Mouse (Mus musculus) heart, embryonic 15.5 days (tissue): ENCODE measurements around the gene Prokr2. TPM values are rescaled to one million over a fixed set of nuclear protein-coding genes. Genes with fewer than 3 reads are reported as not detected.
A peak's percentile ranks its signal among the peaks of the same experiment; 100 is the strongest.
"Not testable (repeated sequence)": the region's sequence is repeated elsewhere in the genome, so short reads cannot be mapped to it uniquely, and the experiment has no call there.

Experiments
- ATAC-seq: fragments of 200-750 bp; cut with Nextera tagmentation; replicated peaks from 2 replicates; pipeline ENCODE4 v1.8.0; 2017; ENCODE audit warnings: low read depth, moderate TSS enrichment; ENCODE audit not compliant: insufficient number of reproducible peaks, insufficient read depth, low FRiP score
- H3K27ac ChIP-seq: fragments of 300-500 bp; sonication (generic); 2 replicates; pipeline ENCODE4 v1.5.1; 2015; ENCODE audit warnings: mild to moderate bottlenecking, inconsistent platforms
- H3K27me3 ChIP-seq: fragments of 300-500 bp; sonication (generic); 2 replicates; pipeline ENCODE4 v1.6.1; 2015; ENCODE audit warnings: inconsistent platforms
- H3K36me3 ChIP-seq: fragments of 300-500 bp; sonication (generic); 2 replicates; pipeline ENCODE4 v1.6.1; 2015; ENCODE audit warnings: mild to moderate bottlenecking, inconsistent platforms
- H3K4me1 ChIP-seq: fragments of 300-500 bp; sonication (generic); replicated peaks from 2 replicates; pipeline ENCODE4 v1.6.1; 2015; ENCODE audit warnings: inconsistent platforms
- H3K4me2 ChIP-seq: fragments of 300-500 bp; sonication (generic); 2 replicates; pipeline ENCODE4 v1.6.1; 2015; ENCODE audit warnings: inconsistent platforms, mild to moderate bottlenecking, moderate library complexity
- H3K4me3 ChIP-seq: fragments of 300-500 bp; sonication (generic); 2 replicates; pipeline ENCODE4 v1.5.1; 2015; ENCODE audit warnings: mild to moderate bottlenecking, inconsistent platforms
- H3K9ac ChIP-seq: fragments of 300-500 bp; sonication (generic); 2 replicates; pipeline ENCODE4 v1.6.1; 2015; ENCODE audit warnings: mild to moderate bottlenecking, inconsistent platforms
- H3K9me3 ChIP-seq: fragments of 300-500 bp; sonication (generic); replicated peaks from 2 replicates; pipeline ENCODE4 v1.6.1; 2016; ENCODE audit warnings: inconsistent platforms
- WGBS: fragments of 180-500 bp; shearing (Covaris S2); methylation state at CpG from one replicate; pipeline ENCODE4 v1.1.7; 2015; ENCODE audit warnings: mixed read lengths; 5-methylcytosine and 5-hydroxymethylcytosine counted together
- polyA plus RNA-seq: library from polyadenylated mRNA; unstranded; fragments of >200 nt; fragmentation: Nextera tagmentation; extraction: Ambion mirVana; gene quantifications from 2 replicates; pipeline ENCODE4 v1.2.1, GENCODE M21; 2015

Prokr2 gene
- polyA plus RNA-seq, 1 experiment from 2014 or later = 0.63 TPM

GRCm38 (mm10) chr2:132305988-132306387 is 79.3 kb downstream of the Prokr2 start:
- Histone ChIP-seq H3K27ac (no peak overlapping the region), H3K4me1 (no peaks in the 10 kb centered on the region), H3K4me3 (no peak overlapping the region), H3K36me3 (peaks cover 54% of the 10 kb centered on the region), H3K4me2 (no peak overlapping the region), H3K27me3 (no peaks in the 10 kb centered on the region), H3K9ac (no peak overlapping the region), H3K9me3 (no peaks in the 10 kb centered on the region)
- WGBS = 51% methylated on average over 4 of the region's 4 CpGs
- ATAC-seq = no peak

GRCm38 (mm10) chr2:132305165-132305564 is 80.1 kb downstream of the Prokr2 start:
- Histone ChIP-seq H3K27ac (no peak overlapping the region), H3K9me3 (no peaks in the 10 kb centered on the region), H3K27me3 (no peaks in the 10 kb centered on the region), H3K4me2 (no peak overlapping the region), H3K4me1 (no peaks in the 10 kb centered on the region), H3K4me3 (no peak overlapping the region), H3K36me3 (peaks cover 56% of the 10 kb centered on the region), H3K9ac (no peak overlapping the region)
- no peak for ATAC-seq
- 80% methylated on average over 7 of the region's 7 CpGs for WGBS

- no peak overlapping the region for H3K27ac ChIP-seq
- H3K4me2 ChIP-seq = no peak overlapping the region
- WGBS = 94% methylated on average over 4 of the region's 4 CpGs
- no peaks in the 10 kb centered on the region for H3K9me3 ChIP-seq
- H3K9ac ChIP-seq = no peak overlapping the region
- no peaks in the 10 kb centered on the region for H3K27me3 ChIP-seq
- ATAC-seq = no peak
- no peak overlapping the region for H3K4me3 ChIP-seq
- H3K36me3 ChIP-seq = peaks cover 62% of the 10 kb centered on the region
- H3K4me1 ChIP-seq = no peaks in the 10 kb centered on the region
Measured at GRCm38 (mm10) chr2:132301436-132301835, 83.8 kb downstream of the Prokr2 start.

- ATAC-seq = no peak
- no peak overlapping the region for H3K27ac ChIP-seq
- peaks cover 8% of the 10 kb centered on the region; the same call in 1 of the 2 replicates for H3K4me1 ChIP-seq
- H3K27me3 ChIP-seq = no peaks in the 10 kb centered on the region
- H3K4me2 ChIP-seq = no peak overlapping the region
- no peak overlapping the region for H3K9ac ChIP-seq
- no peak overlapping the region for H3K4me3 ChIP-seq
- no peaks in the 10 kb centered on the region for H3K9me3 ChIP-seq
- 89% methylated on average over 4 of the region's 4 CpGs for WGBS
- H3K36me3 ChIP-seq = peaks cover 69% of the 10 kb centered on the region
Measured at GRCm38 (mm10) chr2:132298250-132298649, 87.0 kb downstream of the Prokr2 start.

- Histone ChIP-seq H3K9me3 (no peaks in the 10 kb centered on the region), H3K27me3 (no peaks in the 10 kb centered on the region), H3K4me1 (peaks cover 41% of the 10 kb centered on the region), H3K27ac (0 out of 2 replicates have a peak overlapping the region, but pooled peaks have one; percentile 20), H3K4me3 (no peak overlapping the region), H3K4me2 (no peak overlapping the region), H3K36me3 (peaks cover 42% of the 10 kb centered on the region), H3K9ac (no peak overlapping the region)
- ATAC-seq = no peak
- 79% methylated on average over 10 of the region's 10 CpGs for WGBS
Measured at GRCm38 (mm10) chr2:132293694-132294450, 91.4 kb downstream of the Prokr2 start.

- Histone ChIP-seq H3K9me3 (no peaks in the 10 kb centered on the region), H3K9ac (no peak overlapping the region), H3K4me3 (no peak overlapping the region), H3K27ac (peak overlapping the region; percentile 77), H3K4me1 (peaks cover 42% of the 10 kb centered on the region), H3K4me2 (peak overlapping the region; percentile 26), H3K27me3 (no peaks in the 10 kb centered on the region), H3K36me3 (peaks cover 29% of the 10 kb centered on the region)
- 12% methylated on average over 4 of the region's 4 CpGs for WGBS
- ATAC-seq = peak; percentile 80
Measured at GRCm38 (mm10) chr2:132292083-132292482, 93.2 kb downstream of the Prokr2 start.

GRCm38 (mm10) chr2:132291265-132291664 is 94.0 kb downstream of the Prokr2 start:
- no peak for ATAC-seq
- peak overlapping the region; percentile 77 for H3K27ac ChIP-seq

GRCm38 (mm10) chr2:132290808-132291207 is 94.4 kb downstream of the Prokr2 start:
- no peak overlapping the region for H3K4me2 ChIP-seq
- 61% methylated on average over 6 of the region's 6 CpGs for WGBS
- H3K9ac ChIP-seq = no peak overlapping the region
- no peak overlapping the region for H3K4me3 ChIP-seq
- no peaks in the 10 kb centered on the region for H3K9me3 ChIP-seq
- H3K27ac ChIP-seq = peak overlapping the region; percentile 77
- peaks cover 19% of the 10 kb centered on the region for H3K36me3 ChIP-seq
- no peak for ATAC-seq
- peaks cover 46% of the 10 kb centered on the region for H3K4me1 ChIP-seq
- no peaks in the 10 kb centered on the region for H3K27me3 ChIP-seq

More at GRCm38 (mm10) chr2:132291265-132291664, 94.0 kb downstream of the Prokr2 start:
- 67% methylated on average over 3 of the region's 3 CpGs for WGBS
- Histone ChIP-seq H3K9me3 (no peaks in the 10 kb centered on the region), H3K9ac (no peak overlapping the region), H3K36me3 (peaks cover 23% of the 10 kb centered on the region), H3K4me1 (peaks cover 46% of the 10 kb centered on the region), H3K27me3 (no peaks in the 10 kb centered on the region), H3K4me2 (no peak overlapping the region), H3K4me3 (no peak overlapping the region)

GRCm38 (mm10) chr2:132289213-132289612 is 96.0 kb downstream of the Prokr2 start:
- not testable (repeated sequence) for ATAC-seq, H3K4me3 ChIP-seq, H3K36me3 ChIP-seq, H3K4me2 ChIP-seq, H3K9me3 ChIP-seq, H3K27ac ChIP-seq, H3K9ac ChIP-seq, H3K27me3 ChIP-seq
- H3K4me1 ChIP-seq = peaks cover 58% of the 10 kb centered on the region
- 56% methylated on average over 5 of the region's 7 CpGs for WGBS

Other genes starting within 250 kb of the Prokr2 start
- 7.8 and 11.1 TPM in 2 replicates for gene Slc23a2, start 240.3 kb downstream of the Prokr2 start, polyA plus RNA-seq
- 40.2 and 41.3 TPM in 2 replicates for gene Tmem230, start 137.6 kb downstream of the Prokr2 start, polyA plus RNA-seq
- 138 and 157 TPM in 2 replicates for gene Pcna, start 132.1 kb downstream of the Prokr2 start, polyA plus RNA-seq
- gene Cds2, start 122.3 kb downstream of the Prokr2 start, polyA plus RNA-seq = 20.8 and 26.9 TPM in 2 replicates
- gene Gpcpd1, start 202.3 kb upstream of the Prokr2 start, polyA plus RNA-seq = 28.4 and 36.0 TPM in 2 replicates